ENCODE assay signal across 24 mouse cellular contexts in the genomic region with DNA sequence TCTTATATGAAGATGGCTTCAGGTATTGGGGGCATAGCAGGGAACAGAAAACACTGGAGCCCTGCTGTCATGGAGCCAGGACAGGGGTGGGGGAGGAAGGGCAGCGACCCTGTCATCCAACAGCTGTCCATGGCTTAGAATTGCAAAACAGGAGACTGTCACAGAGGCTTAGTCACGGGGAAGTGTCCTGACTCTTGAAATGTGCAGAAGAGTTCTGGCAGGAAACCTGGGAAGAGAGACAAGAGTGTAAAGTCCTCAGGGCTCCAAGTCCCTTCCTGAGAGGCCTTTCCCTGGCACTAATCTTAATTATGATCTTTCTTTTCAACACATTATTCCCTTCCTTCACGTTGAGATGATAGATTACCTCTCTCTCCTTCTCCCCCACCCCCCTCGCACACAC. TPM values are rescaled to one million over a fixed set of nuclear protein-coding genes. Genes with fewer than 3 reads are reported as not detected.
"Had no signal": no experiment of that assay in that cellular context is flagged by ENCODE, and none has a peak within 500 bp of the region (broad histone marks: within the 10 kb centered on the region; RNA-seq: fewer than 3 reads in every experiment).

No protein-coding gene starts in this region.

- H3K27ac ChIP-seq: kidney, postnatal 0 days; left cerebral cortex, adult 2 months; limb, embryonic 15.5 days; liver, embryonic 13.5 days; neural tube, embryonic 13.5 days; stomach, embryonic 15.5 days had no signal

- H3K9ac ChIP-seq: limb, embryonic 15.5 days; liver, embryonic 13.5 days; neural tube, embryonic 13.5 days; stomach, embryonic 15.5 days had no signal

- ATAC-seq: midbrain, embryonic 16.5 days had no signal

- H3K27me3 ChIP-seq: stomach, embryonic 15.5 days had no signal

- DNase-seq: kidney, adult 11 months; liver, embryonic 13.5 days; lung, adult 18-20 months; lung, postnatal 4 days; retina, postnatal 1 day; right cerebral cortex, postnatal 4 days; thymus, adult 2 months; thymus, postnatal 25 days had no signal

- H3K9me3 ChIP-seq: limb, embryonic 15.5 days; liver, embryonic 13.5 days; neural tube, embryonic 13.5 days; stomach, embryonic 15.5 days had no signal

- H3K4me2 ChIP-seq: limb, embryonic 15.5 days; liver, embryonic 13.5 days; midbrain, embryonic 11.5 days; neural tube, embryonic 13.5 days; stomach, embryonic 15.5 days had no signal

- H3K4me1 ChIP-seq: stomach, embryonic 15.5 days had no signal

- H3K36me3 ChIP-seq: limb, embryonic 15.5 days; liver, embryonic 13.5 days; neural tube, embryonic 13.5 days; stomach, embryonic 15.5 days had no signal

- H3K4me3 ChIP-seq: left cerebral cortex, adult 2 months; limb, embryonic 15.5 days; liver, embryonic 13.5 days; neural tube, embryonic 13.5 days; stomach, embryonic 15.5 days had no signal

RNA-seq across cellular contexts. Expression of a gene that starts 5.4 kb away (rescaled TPM):
- total RNA-seq: megakaryocyte, adult 5-6 weeks had no signal

RNA-seq across cellular contexts. Expression of a gene that starts 16.6 kb away (rescaled TPM):
- total RNA-seq: layer of hippocampus, adult 8-10 months; layer of hippocampus, postnatal 25 days; left cerebral cortex, adult 2 months; left cerebral cortex, postnatal 25 days; megakaryocyte, adult 5-6 weeks had no signal
- polyA plus RNA-seq: large intestine, adult 2 months; limb, embryonic 11.5 days; limb, embryonic 15.5 days; liver, embryonic 13.5 days; lung, embryonic 16.5 days; midbrain, embryonic 11.5 days; neural tube, embryonic 13.5 days; spleen, adult 2 months; stomach, embryonic 15.5 days; thymus, adult 2 months; urinary bladder, adult 2 months had no signal
